Mouse (Mus musculus) brain, embryonic 14.5 days (tissue): ENCODE data around the gene Cd2bp2.

Experiments used
- CTCF ChIP-seq: fragments of 200-500 bp; IDR thresholded peaks from 2 replicates; pipeline ENCODE4 v1.5.1; 2012; ENCODE audit warnings: inconsistent platforms, mild to moderate bottlenecking, moderate library complexity, borderline replicate concordance; ENCODE audit not compliant: insufficient read depth, insufficient read length; ENCODE audit errors: extremely low read depth
- POLR2A ChIP-seq: fragments of 200-500 bp; IDR thresholded peaks from 2 replicates; pipeline ENCODE4 v1.6.1; 2012; ENCODE audit warnings: mild to moderate bottlenecking, inconsistent platforms, borderline replicate concordance; ENCODE audit not compliant: poor library complexity, insufficient read depth, insufficient read length, severe bottlenecking; ENCODE audit errors: extremely low read depth

DNA sequence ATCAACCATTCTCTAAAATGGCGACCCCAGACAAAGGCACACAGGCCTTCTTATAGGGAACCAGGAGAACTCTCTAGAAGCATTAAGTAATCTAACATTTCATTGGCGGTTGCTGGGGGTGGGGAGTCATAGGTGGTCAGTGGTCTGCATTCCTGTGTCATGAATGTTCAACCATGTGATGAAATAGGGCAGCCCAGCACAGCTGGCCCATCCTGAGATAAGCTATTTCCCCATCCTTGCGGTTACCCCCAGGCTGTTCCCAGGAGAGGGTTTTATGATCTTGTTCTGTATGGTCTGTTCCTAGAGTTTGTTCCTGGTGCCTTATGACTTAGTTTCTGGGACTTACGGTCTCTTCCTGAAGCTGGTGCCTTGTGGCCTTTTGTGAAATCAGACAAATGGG lies 38.3 kb downstream of the Cd2bp2 start:
- TF ChIP-seq CTCF: no peak
- no peak for TF ChIP-seq POLR2A
